Mouse (Mus musculus): ENCODE data around the gene Pnpla3.

Pnpla3 gene

DNA sequence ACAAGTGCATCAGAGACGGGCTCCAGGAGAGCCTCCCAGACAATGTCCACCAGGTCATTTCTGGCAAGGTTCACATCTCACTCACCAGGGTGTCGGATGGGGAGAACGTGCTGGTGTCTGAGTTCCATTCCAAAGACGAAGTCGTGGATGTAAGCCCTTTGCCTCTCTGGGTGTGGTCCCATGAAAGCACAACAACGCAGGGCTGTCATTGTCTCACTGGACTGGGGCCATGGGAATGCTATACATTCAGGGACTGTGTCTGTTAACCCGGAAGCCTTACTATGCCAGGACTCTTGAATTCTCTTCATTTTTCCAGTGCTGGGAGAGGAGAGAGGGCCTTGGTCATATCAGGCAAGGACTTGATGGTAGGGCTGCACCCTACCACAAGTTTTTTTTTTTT is 3.5 kb downstream of the Pnpla3 start:
- DNase-seq (ENCODE audit: extremely low spot score): no peak

DNA sequence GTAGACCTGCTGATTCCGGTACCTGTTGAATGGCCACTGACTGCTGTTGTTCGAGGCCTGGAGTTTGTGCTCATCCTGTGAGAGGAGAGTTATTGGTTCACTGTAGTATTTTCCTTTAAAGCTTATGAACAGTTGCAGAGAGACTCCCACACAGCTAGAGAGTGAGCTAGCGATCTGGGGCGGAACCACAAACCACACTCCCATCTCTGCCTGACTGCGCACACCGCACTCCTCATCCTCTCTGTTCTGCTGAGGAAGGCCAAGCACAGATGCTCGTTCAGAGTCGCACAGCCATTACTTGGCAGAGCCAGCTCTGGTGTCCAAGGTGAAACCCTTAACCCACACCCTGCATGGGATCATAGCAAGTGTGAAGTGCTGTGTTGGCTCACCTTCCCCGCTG is 11.1 kb downstream of the Pnpla3 start:
- no peak for DNase-seq (ENCODE audit: extremely low spot score)

DNA sequence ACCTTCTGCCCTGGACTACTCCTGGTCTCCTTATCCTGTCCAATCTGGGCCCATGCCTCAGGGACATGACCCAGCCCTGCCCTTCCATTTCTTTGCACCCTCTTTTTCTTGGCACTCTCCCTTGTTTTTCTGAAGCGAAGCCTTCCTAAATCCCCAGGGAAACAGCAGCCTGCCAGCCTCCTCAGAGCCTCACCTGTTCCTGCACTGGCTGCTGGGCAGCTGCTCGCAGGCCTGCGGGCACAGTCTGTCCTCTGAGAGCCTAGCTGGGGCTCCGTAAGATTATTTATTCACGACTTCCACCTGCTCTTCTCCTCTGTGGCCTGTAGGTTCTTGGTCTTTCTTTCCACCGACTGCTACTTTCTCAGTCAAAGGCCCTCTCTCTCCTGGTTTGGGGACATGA is 14.4 kb downstream of the Pnpla3 start:
- DNase-seq (ENCODE audit: extremely low spot score): no peak

GRCm38 (mm10) chr15:84183967-84184366 is 16.3 kb downstream of the Pnpla3 start:
- DNase-seq (ENCODE audit: extremely low spot score): no peak

DNA sequence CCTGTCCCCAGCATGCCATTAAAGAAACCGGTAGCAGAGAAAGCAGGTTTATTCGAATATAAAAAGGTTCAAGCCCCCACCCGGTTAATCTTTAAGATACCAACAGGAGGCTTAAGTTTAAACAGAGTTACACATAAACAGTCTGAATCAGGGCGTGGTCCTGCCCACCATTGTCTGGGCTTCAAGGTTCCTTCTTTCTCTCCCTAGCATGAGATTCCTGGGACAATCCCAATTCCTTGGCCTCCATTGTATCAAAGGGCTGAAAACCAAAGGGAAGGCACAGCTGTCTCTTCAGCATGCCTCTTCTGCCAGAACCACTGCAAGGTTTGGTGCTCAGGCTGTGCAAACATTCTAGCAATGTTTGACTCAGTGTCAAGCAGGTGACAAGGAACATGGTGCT is 18.6 kb downstream of the Pnpla3 start:
- no peak for DNase-seq (ENCODE audit: extremely low spot score)

- no peak for DNase-seq (ENCODE audit: extremely low spot score)
Observed at GRCm38 (mm10) chr15:84188887-84189530, 21.4 kb downstream of the Pnpla3 start.

- DNase-seq (ENCODE audit: extremely low spot score): no peak
Observed at GRCm38 (mm10) chr15:84189881-84190280, 22.2 kb downstream of the Pnpla3 start.

- no peak for DNase-seq (ENCODE audit: extremely low spot score)
Observed at GRCm38 (mm10) chr15:84191724-84192057, 24.1 kb downstream of the Pnpla3 start.

DNA sequence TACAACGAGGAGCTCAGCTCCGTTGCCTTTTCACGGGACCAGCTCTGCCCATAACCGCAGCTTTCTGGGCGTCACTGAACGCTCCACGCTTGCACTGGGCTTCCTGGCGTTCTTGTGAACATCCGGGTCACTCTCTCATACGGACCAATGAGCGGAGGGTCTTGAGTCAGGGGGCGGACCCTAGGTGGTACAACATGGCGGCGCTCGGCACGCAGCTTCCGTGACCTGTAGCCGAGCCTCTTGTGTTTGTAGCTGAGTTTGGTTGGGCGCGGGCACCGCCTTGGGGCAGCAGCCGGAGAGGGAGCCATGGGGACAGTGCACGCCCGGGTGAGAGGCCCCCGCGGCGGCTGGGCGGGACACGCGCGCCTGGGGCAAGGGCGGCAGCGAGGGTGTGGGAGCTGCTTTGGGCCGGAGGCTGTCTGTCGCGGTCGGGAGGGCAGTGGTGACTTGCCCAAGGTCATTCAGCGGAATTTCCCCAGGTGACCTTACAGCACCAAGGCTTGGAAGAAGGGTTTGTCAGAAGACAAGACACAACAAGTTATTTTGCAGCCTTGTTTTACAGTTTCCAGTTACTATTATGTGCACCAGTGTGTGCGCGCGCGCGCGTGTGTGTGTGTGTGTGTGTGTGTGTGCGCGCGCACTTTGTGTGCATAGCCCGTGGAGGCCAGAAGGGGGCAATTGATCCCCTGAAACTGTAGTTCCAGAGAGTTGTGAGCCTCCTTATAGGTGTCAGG is 24.6 kb downstream of the Pnpla3 start, which contains the start of gene Samm50:
Gene Samm50 (plus strand): TSS at position 184 of the 734 bp plus-strand sequence.
- DNase-seq (ENCODE audit: extremely low spot score): peak; percentile 93

DNA sequence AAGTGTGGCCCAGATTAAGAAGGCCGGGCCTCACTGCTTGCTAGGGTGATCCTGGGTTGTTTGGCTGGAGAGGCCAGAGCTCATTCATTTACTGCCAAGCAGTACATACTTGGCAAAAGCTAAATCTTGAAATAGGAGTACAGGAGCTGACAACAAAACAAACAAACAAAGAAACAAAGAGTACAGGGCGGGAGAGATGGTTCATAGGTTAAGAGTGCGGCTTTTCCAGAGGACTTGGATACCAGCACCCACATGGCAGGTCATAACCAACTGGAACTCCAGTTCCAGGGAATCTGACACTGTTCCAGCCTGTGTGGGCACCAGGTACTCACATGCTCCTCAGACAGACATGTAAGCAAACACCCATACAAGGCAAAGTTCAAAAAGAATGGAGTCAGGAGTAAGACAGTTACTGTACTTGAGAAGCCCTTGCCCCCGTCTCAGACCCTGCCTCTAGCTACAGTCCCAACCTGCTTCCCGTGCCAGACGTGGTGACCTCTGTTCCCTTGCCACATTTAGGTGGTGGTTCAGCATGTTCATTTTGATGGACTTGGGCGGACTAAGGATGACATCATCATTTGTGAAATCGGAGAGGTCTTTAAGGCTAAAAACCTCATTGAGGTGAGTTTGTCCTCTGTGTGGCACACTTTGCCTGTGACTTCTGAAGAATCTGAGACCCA is 29.0 kb downstream of the Pnpla3 start:
- DNase-seq (ENCODE audit: extremely low spot score): no peak

DNA sequence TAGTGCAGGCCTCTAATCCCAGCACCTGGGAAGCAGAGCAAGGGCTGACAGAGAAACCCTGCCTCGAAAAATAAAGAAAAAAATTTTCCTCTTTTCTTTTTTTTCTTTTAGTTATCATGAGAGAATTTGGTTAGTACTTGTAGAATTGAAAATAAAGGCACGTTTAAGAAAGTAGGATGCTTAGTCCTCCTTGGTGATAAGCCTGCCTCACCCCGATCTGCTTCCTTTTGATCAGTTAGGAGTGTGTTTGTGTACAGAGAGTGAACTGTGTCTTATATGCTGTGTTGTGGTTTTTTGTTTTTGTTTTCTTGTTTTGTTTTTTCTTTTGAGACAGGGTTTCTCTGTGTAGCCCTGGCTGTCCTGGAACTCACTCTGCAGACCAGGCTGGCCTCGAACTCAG is 39.7 kb downstream of the Pnpla3 start:
- DNase-seq (ENCODE audit: extremely low spot score): no peak

DNA sequence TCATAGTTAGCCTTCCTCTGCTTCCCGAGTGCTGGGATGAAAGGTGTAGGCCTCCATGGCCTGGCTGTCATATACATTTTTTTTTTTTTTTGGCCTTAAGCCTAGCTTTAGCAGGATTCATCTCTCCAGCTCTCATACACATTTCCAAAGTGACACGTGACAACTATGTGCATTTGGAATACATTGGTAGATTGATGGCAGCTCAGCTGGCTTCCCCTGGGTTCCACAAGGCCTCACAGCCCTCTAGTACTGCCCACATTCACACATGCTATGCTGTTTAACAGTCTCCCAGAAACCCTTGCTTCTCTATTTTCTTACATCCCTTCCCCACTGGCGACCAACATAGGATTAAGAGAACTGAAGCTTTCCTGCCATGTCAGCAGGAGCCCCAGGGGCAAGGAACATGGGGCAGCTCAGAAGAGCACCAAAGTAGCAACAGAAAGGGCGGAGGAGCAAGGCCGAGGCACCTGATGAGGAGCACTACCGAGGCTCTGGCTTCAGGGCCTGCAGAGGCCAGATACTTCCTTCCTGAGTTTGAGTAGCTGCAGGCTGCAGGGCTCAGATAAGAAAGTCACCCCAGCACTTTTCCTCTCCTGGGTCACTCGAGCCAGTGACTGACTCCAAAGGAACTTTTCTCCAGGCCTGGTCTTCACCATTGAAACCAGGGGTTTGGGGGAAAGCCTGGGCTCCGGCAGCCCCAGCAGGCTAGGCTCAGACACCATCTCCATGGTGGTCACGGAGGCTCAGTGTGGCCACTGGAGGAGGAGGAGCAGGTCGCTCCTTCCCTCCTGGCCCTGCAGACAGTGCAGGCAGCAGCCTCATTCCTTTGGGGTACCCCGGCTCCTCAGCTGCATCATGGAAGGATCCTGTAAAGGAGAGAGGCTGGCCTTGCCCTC is 42.1 kb downstream of the Pnpla3 start:
- no peak for DNase-seq (ENCODE audit: extremely low spot score)

DNA sequence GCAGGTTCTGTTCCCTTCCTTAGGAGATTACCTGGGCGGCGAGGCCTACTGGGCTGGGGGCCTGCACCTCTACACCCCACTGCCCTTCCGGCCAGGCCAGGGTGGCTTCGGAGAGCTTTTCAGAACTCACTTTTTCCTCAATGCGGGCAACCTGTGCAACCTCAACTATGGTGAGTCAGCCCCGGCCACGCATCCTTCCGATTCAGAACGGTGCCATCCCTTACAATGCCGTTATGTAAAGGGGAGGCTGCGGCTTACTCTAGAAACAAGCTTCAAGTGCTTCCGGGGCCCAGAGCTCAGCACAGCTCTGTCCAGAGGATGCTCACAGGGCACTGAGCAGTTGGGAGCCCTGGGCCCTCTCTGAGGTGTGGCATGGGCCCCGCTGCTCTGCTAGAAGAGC is 42.8 kb downstream of the Pnpla3 start:
- no peak for DNase-seq (ENCODE audit: extremely low spot score)

DNA sequence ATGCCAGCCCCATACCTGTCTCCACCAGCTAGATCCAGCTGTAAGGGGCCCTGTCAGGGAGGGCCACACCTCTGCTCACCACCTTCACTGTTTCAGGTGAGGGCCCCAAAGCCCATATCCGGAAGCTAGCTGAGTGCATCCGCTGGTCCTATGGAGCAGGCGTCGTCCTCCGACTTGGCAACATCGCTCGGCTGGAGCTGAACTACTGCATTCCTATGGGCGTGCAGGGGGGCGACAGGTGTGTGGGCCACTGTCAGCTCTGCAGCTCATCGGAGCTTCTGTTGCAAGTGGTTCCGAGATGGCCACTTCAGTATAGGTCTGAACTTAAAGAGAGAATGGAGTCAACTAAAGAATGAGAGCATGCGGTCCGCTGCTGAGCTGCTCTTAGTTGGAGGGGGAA is 43.3 kb downstream of the Pnpla3 start:
- no peak for DNase-seq (ENCODE audit: extremely low spot score)

- no peak for DNase-seq (ENCODE audit: extremely low spot score)
Observed at GRCm38 (mm10) chr15:84211564-84211963, 43.9 kb downstream of the Pnpla3 start.

DNA sequence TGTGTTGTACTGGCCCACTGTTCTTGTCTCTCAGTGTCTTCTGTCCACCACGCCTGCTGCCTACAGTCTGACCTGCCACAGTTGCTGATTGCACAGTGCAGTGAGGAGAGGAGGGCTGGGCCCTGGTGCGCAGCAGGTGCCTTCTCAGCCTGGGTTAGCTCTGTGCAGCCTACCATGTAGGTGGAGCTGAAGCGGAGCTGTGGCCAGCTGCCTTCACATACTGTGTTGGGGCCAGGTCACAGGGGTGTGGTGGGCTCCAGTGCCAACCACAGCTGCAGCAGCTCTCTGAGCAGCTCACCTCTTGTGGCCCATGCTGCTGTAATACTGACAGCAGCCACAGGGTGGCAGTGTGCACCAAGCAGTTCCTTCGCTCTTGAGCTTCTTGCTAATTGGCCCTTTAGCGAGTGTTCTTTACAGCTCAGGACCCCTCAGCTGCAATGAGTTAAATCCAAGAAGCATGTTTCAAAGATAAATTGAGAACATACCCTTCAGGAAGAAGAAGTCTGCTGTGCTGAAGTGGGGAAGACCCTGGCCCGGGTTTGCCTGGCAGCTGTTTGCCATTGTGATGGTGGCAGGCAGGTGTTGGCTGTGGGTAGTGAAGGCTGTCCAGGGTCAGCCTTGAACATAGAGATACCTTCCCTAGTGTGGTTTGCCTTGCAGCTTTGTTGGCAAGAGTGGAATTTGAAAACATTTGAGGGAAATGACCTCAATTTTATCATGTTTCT is 44.6 kb downstream of the Pnpla3 start:
- peak; percentile 90 for DNase-seq (ENCODE audit: extremely low spot score)

- no peak for DNase-seq (ENCODE audit: extremely low spot score)
Observed at GRCm38 (mm10) chr15:84212756-84213105, 45.1 kb downstream of the Pnpla3 start.

GRCm38 (mm10) chr15:84213162-84213739 is 45.6 kb downstream of the Pnpla3 start:
- DNase-seq (ENCODE audit: extremely low spot score): no peak

DNA sequence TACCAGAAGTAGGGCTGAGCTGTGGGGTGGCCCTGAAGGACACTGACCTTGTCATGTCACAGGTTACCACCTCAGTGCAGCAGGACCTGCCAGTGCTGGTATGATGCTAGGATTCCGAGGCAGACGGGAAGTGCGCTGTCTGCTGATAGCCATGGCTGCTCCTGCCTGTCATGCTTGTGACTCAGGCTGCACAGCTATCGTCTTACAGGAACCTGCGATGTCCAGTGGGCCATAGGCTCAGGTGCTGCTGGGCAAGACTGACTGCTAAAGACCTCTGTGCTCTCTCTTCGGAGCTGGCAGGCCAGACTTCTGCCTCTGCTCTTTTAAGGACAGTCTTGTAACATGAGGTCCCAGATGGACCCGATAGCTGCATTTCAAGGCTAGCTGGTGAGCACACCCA is 46.8 kb downstream of the Pnpla3 start:
- DNase-seq (ENCODE audit: extremely low spot score): no peak

- no peak for DNase-seq (ENCODE audit: extremely low spot score)
Observed at GRCm38 (mm10) chr15:84215273-84215672, 47.6 kb downstream of the Pnpla3 start.

GRCm38 (mm10) chr15:84216026-84216425 is 48.4 kb downstream of the Pnpla3 start:
- DNase-seq (ENCODE audit: extremely low spot score): no peak
